Mouse (Mus musculus) forebrain, embryonic 12.5 days (tissue): ENCODE results near the gene Chst13. TPM values are rescaled to one million over a fixed set of nuclear protein-coding genes. Genes with fewer than 3 reads are reported as not detected.
A peak's percentile ranks its signal among the peaks of the same experiment; 100 is the strongest.

Experiments used
- ATAC-seq: fragments of 200-750 bp; cut with Nextera tagmentation; 2 replicates; pipeline ENCODE4 v1.8.0; 2017; ENCODE audit warnings: moderate TSS enrichment; ENCODE audit not compliant: low FRiP score
- H3K27ac ChIP-seq: fragments of 300-500 bp; sonication (generic); 2 replicates; pipeline ENCODE4 v1.5.1; 2016; ENCODE audit warnings: mild to moderate bottlenecking
- H3K27me3 ChIP-seq: fragments of 300-500 bp; sonication (generic); 2 replicates; pipeline ENCODE4 v1.6.1; 2016; ENCODE audit warnings: mild to moderate bottlenecking
- H3K36me3 ChIP-seq: fragments of 300-500 bp; sonication (generic); replicated peaks from 2 replicates; pipeline ENCODE4 v1.6.1; 2016; ENCODE audit warnings: mild to moderate bottlenecking
- H3K4me1 ChIP-seq: fragments of 300-500 bp; sonication (generic); 2 replicates; pipeline ENCODE4 v1.6.1; 2016
- H3K4me2 ChIP-seq: fragments of 300-500 bp; sonication (generic); 2 replicates; pipeline ENCODE4 v1.6.1; 2016; ENCODE audit warnings: mild to moderate bottlenecking, moderate library complexity
- H3K4me3 ChIP-seq: fragments of 300-500 bp; sonication (generic); replicated peaks from 2 replicates; pipeline ENCODE4 v1.5.1; 2016; ENCODE audit warnings: mild to moderate bottlenecking
- H3K9ac ChIP-seq: fragments of 300-500 bp; sonication (generic); 2 replicates; pipeline ENCODE4 v1.6.1; 2016; ENCODE audit warnings: mild to moderate bottlenecking
- H3K9me3 ChIP-seq: fragments of 300-500 bp; sonication (generic); 2 replicates; pipeline ENCODE4 v1.6.1; 2016
- WGBS: fragments of 180-500 bp; shearing (Covaris S2); methylation state at CpG from one replicate; pipeline ENCODE4 v1.1.7; 2016; 5-methylcytosine and 5-hydroxymethylcytosine counted together
- polyA plus RNA-seq: library from polyadenylated mRNA; unstranded; fragments of >200 nt; fragmentation: Nextera tagmentation; extraction: Ambion mirVana; gene quantifications from 2 replicates; pipeline ENCODE4 v1.2.1, GENCODE M21; 2016

Gene Chst13
- not detected in 2 replicates for polyA plus RNA-seq

DNA sequence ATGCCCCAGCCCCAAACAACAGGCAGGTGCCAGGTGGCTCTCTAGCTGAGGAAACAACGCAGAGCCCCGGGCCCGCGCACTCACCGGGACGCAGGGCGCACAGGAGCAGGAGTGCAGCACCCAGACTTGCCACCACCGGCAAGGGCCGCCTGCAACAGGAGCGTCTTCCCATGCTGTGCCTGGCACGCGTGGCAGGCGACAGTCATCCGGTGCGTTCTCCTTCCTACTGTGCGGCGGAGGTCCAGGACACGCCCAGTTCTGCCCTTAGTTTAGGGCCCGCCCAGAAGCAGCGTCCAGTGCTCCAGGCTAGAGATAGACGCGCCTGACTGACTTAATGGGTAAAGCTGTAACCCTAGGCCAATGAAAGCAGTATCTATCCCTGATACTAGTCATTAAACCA lies at the start of gene Chst13:
TSS of gene Chst13 (minus strand) at position 195 of the 400 bp plus-strand sequence.
- no peak for ATAC-seq
- 4% methylated on average over 22 of the region's 22 CpGs for WGBS
- H3K9ac ChIP-seq: no peak within 1 kb of the TSS

DNA sequence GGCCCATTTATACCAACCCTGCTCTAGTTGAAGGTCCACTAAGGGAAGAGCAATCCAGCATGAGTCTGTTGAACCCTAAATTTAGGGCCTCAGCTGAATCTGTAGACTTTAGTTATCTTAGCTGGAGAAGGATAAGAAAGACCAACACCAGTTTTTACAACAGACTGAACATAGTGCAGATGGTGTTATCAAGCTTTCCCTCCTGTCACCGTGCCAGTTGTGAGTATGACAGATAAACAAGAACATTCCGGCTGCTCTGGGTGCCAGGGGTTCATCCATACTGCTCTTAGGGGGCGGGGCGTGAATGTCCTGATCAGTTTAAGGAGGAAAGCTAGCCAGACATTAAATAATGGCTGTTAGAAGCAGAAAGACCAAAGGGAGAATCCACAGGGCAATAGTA lies 49.7 kb upstream of the Chst13 start:
- no peak for ATAC-seq
- no peak overlapping the region for H3K4me2 ChIP-seq
- H3K9me3 ChIP-seq: no peaks in the 10 kb centered on the region
- no peak overlapping the region for H3K27ac ChIP-seq
- H3K4me1 ChIP-seq: peaks cover 26% of the 10 kb centered on the region
- 90% methylated on average over 4 of the region's 4 CpGs for WGBS
- no peak overlapping the region for H3K4me3 ChIP-seq
- peaks cover 64% of the 10 kb centered on the region for H3K36me3 ChIP-seq
- H3K9ac ChIP-seq: no peak overlapping the region
- H3K27me3 ChIP-seq: no peaks in the 10 kb centered on the region

More for the DNA sequence above, at the start of gene Chst13:
- Histone ChIP-seq H3K27me3 (peaks cover 20% of the 10 kb centered on the region), H3K4me2 (peak within 1 kb of the TSS; percentile 46), H3K27ac (no peak within 1 kb of the TSS), H3K4me3 (no peak within 1 kb of the TSS), H3K4me1 (peaks cover 6% of the 10 kb centered on the region), H3K9me3 (no peaks in the 10 kb centered on the region), H3K36me3 (no peaks in the 10 kb centered on the region)

GRCm38 (mm10) chr6:90369725-90370553 lies 45.0 kb upstream of the Chst13 start:
- Histone ChIP-seq H3K4me3 (peak overlapping the region; percentile 97), H3K27ac (peak overlapping the region; percentile 83), H3K4me2 (peak overlapping the region; percentile 75), H3K36me3 (peaks cover 24% of the 10 kb centered on the region), H3K4me1 (peaks cover 29% of the 10 kb centered on the region), H3K9ac (peak overlapping the region; percentile 89), H3K27me3 (no peaks in the 10 kb centered on the region), H3K9me3 (no peaks in the 10 kb centered on the region)
- under 1% methylated on average over 98 of the region's 98 CpGs for WGBS
- peak; percentile 82 for ATAC-seq

DNA sequence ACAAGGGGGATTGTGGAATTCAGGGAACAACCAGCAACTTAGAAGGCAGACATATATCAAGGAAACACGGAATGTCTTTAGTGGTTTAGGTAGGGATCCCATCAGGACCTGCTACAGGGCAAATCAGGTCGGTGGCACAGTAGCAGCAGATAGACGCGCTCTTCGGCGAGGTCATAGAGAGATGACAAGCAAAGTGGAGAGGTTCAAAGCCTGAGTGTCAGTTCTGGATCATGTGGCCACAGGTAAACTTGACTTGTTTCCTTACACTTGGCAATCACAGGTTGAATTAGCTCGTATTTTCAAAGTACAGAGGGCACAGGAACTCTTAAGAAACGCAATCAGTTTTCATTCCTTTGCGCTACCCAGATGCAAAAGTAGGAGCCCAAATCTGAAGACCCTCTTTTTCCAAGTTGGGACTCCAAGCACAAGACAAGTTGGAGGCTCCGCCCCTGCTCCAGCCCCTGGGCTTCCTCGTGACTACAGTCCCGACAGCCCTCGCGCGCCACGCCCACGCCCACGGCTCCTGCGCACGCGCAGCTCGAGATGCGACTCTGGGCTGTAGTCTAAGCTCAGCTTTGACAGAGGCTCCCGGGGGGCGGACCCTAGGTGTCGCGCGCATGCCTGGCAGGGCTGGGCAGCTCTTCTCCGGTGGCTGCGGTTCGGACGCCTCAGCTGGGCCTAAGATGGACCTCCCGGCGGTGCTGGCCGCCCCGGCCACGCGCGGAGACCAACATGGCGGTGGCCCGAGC lies 44.2 kb upstream of the Chst13 start, which contains the start of gene Zxdc:
TSS of gene Zxdc (plus strand) at position 517 of the 749 bp plus-strand sequence.
- peaks cover 16% of the 10 kb centered on the region for H3K36me3 ChIP-seq
- H3K4me2 ChIP-seq: peak within 1 kb of the TSS; percentile 75
- peak within 1 kb of the TSS; percentile 83 for H3K27ac ChIP-seq
- peak within 1 kb of the TSS; percentile 97 for H3K4me3 ChIP-seq
- H3K9ac ChIP-seq: peak within 1 kb of the TSS; percentile 89
- ATAC-seq: peak; percentile 97
- no peaks in the 10 kb centered on the region for H3K27me3 ChIP-seq
- H3K9me3 ChIP-seq: no peaks in the 10 kb centered on the region
- 6% methylated on average over 41 of the region's 41 CpGs for WGBS
- H3K4me1 ChIP-seq: peaks cover 29% of the 10 kb centered on the region

DNA sequence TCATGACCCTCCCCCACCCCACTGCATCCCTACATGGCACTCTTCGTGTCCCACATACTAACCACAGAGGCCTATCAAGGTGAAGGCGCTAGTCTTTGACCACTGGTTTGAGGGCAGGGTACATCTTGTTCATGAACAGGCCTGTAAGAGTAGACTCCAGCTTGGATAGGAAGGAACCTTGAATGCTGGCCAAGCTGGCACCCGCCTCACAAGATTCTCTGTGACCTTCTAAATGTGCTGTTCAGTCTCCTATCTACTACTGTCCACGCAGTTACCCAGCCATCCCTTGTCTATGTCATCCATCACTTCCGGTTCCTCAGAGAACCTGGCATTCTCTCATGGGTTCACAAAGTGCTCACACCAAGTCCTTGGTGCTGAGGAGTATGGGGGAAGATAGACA lies 38.3 kb upstream of the Chst13 start:
- Histone ChIP-seq H3K27ac (no peak overlapping the region), H3K9ac (no peak overlapping the region), H3K27me3 (no peaks in the 10 kb centered on the region), H3K9me3 (no peaks in the 10 kb centered on the region), H3K36me3 (no peaks in the 10 kb centered on the region), H3K4me2 (no peak overlapping the region), H3K4me3 (no peak overlapping the region), H3K4me1 (peaks cover 13% of the 10 kb centered on the region)
- WGBS: 84% methylated on average over 5 of the region's 5 CpGs
- no peak for ATAC-seq

DNA sequence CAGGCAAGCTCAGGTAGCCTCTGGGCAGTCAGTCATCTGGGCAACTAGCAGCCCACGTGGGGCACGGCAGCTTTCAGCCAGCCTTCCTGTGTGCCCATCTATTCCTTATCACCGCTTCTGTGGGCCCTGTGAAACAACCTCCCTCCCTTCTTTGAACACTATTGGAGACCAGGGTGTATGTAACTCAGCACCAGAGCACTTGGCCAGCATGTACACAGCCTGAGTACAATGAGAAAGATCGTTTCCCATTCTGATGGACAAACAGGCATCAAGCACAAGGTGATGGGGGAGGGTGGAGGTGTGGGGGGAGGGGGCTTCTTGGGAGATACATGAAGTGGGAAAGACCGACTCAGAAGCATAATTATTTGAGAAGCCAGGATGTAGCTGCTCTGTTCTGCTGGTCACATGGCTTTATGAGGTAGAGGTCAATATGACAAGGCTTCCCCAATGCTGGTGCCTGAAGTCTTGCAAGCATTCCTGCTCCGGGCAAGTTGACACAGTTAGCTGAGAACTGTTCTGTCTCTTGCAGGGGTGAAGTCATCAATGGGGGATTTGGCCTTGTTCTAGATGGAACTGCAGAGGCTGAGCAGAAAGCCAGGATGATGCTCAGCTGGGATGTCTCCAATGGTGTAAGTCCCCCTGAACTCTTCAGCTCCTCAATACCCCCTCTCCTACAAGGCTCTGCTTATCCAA lies 36.1 kb upstream of the Chst13 start:
- H3K9ac ChIP-seq: no peak overlapping the region
- peaks cover 13% of the 10 kb centered on the region for H3K4me1 ChIP-seq
- ATAC-seq: no peak
- no peak overlapping the region for H3K27ac ChIP-seq
- no peak overlapping the region for H3K4me2 ChIP-seq
- 87% methylated on average over 6 of the region's 6 CpGs for WGBS
- H3K4me3 ChIP-seq: no peak overlapping the region
- H3K36me3 ChIP-seq: no peaks in the 10 kb centered on the region
- no peaks in the 10 kb centered on the region for H3K27me3 ChIP-seq
- no peaks in the 10 kb centered on the region for H3K9me3 ChIP-seq

- peaks cover 13% of the 10 kb centered on the region for H3K4me1 ChIP-seq
- no peaks in the 10 kb centered on the region for H3K9me3 ChIP-seq
- 59% methylated on average over 7 of the region's 7 CpGs for WGBS
- H3K36me3 ChIP-seq: no peaks in the 10 kb centered on the region
- no peak overlapping the region for H3K9ac ChIP-seq
- H3K4me3 ChIP-seq: no peak overlapping the region
- no peak overlapping the region for H3K4me2 ChIP-seq
- peak; percentile 55; the same call in 1 of the 2 replicates for ATAC-seq
- no peaks in the 10 kb centered on the region for H3K27me3 ChIP-seq
- H3K27ac ChIP-seq: peak overlapping the region; percentile 42; the same call in 1 of the 2 replicates
These were observed 35.2 kb upstream of the Chst13 start for GRCm38 (mm10) chr6:90360024-90360781.

DNA sequence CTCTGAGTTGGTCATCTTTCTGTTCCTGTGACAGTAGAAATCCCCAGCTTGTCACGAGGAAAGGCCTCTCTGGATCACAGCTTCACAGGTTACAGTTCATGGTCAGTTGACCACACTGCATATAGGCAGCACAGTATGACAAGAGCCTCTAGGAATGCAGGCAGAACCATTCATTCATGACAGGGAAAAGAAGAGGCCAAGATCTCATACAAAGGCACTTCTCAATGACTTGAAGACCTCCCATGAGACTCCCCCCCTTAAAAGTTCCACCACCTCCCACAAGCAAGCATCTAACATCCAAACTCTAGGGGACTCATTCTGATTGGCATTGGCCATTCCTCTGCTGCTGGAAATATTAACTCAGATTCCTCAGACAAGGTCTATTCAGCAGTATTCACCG lies 34.5 kb upstream of the Chst13 start:
- 71% methylated on average over 2 of the region's 2 CpGs for WGBS
- ATAC-seq: no peak
- Histone ChIP-seq H3K9ac (no peak overlapping the region), H3K36me3 (no peaks in the 10 kb centered on the region), H3K27me3 (no peaks in the 10 kb centered on the region), H3K27ac (no peak overlapping the region), H3K9me3 (no peaks in the 10 kb centered on the region), H3K4me2 (no peak overlapping the region), H3K4me3 (no peak overlapping the region), H3K4me1 (peaks cover 13% of the 10 kb centered on the region)

- ATAC-seq: no peak
- no peak overlapping the region for H3K27ac ChIP-seq
These were observed 33.2 kb upstream of the Chst13 start for GRCm38 (mm10) chr6:90358142-90358541.

DNA sequence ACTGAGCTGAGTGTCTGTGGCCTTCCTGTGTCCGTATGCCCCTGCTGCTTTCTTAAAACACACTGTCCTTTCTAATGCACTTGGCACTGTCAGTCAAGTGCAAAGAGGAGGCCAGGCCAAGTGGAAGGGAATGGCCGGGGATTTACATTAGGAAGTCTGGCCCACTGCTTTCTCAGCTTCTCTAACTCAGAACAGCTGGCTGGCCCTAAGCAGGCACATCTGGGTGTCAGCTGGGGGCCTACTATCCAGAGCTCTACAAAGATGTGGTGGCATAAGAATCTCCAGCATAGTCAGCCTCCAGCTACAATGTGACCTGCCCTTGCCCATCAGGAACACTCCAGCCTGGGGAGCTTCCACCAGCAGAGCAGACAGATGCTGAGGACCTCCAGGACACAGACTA lies 25.0 kb upstream of the Chst13 start:
- ATAC-seq: no peak
- 70% methylated on average over 2 of the region's 2 CpGs for WGBS

More at GRCm38 (mm10) chr6:90358142-90358541, 33.2 kb upstream of the Chst13 start:
- no peak overlapping the region for H3K4me3 ChIP-seq
- H3K36me3 ChIP-seq: no peaks in the 10 kb centered on the region
- no peaks in the 10 kb centered on the region for H3K27me3 ChIP-seq
- 79% methylated on average over 5 of the region's 5 CpGs for WGBS
- peaks cover 13% of the 10 kb centered on the region for H3K4me1 ChIP-seq
- H3K4me2 ChIP-seq: no peak overlapping the region
- no peak overlapping the region for H3K9ac ChIP-seq
- no peaks in the 10 kb centered on the region for H3K9me3 ChIP-seq

GRCm38 (mm10) chr6:90348500-90348899 lies 23.5 kb upstream of the Chst13 start:
- WGBS: 84% methylated on average over 4 of the region's 4 CpGs
- H3K4me1 ChIP-seq: no peaks in the 10 kb centered on the region
- no peak overlapping the region for H3K9ac ChIP-seq
- no peak overlapping the region for H3K27ac ChIP-seq
- no peaks in the 10 kb centered on the region for H3K27me3 ChIP-seq
- H3K4me2 ChIP-seq: no peak overlapping the region
- no peaks in the 10 kb centered on the region for H3K36me3 ChIP-seq
- H3K9me3 ChIP-seq: no peaks in the 10 kb centered on the region
- H3K4me3 ChIP-seq: no peak overlapping the region
- ATAC-seq: no peak

More for the DNA sequence above, 25.0 kb upstream of the Chst13 start:
- Histone ChIP-seq H3K9me3 (no peaks in the 10 kb centered on the region), H3K4me2 (no peak overlapping the region), H3K4me3 (no peak overlapping the region), H3K27me3 (no peaks in the 10 kb centered on the region), H3K27ac (no peak overlapping the region), H3K4me1 (no peaks in the 10 kb centered on the region), H3K36me3 (no peaks in the 10 kb centered on the region), H3K9ac (no peak overlapping the region)
